In genomic region chr2:181251841-181252240, GRCm38 (mm10) we compare ENCODE assay signal across 17 mouse cellular contexts. TPM values are rescaled to one million over a fixed set of nuclear protein-coding genes. Genes with fewer than 3 reads are reported as not detected.
"Had no signal": no experiment of that assay in that cellular context is flagged by ENCODE, and none has a peak within 500 bp of the region (broad histone marks: within the 10 kb centered on the region; RNA-seq: fewer than 3 reads in every experiment).

No protein-coding gene starts in this region.

- H3K4me3 ChIP-seq: midbrain, embryonic 13.5 days; midbrain, embryonic 15.5 days; neural tube, embryonic 12.5 days had no signal

- H3K27ac ChIP-seq: midbrain, embryonic 13.5 days; midbrain, embryonic 15.5 days; neural tube, embryonic 12.5 days had no signal

- H3K4me1 ChIP-seq: midbrain, embryonic 13.5 days; midbrain, embryonic 15.5 days; neural tube, embryonic 12.5 days had no signal

- DNase-seq: lung, adult 18-20 months; lung, embryonic 14.5 days; lung, postnatal 10 days; lung, postnatal 4 days; right cerebral cortex, postnatal 14 days; thymus, adult 18-20 months; thymus, postnatal 14 days; thymus, postnatal 36 days had no signal

- H3K4me2 ChIP-seq: lung, embryonic 14.5 days; midbrain, embryonic 11.5 days; midbrain, embryonic 13.5 days; midbrain, embryonic 15.5 days; neural tube, embryonic 12.5 days had no signal

- H3K27me3 ChIP-seq: midbrain, embryonic 13.5 days; midbrain, embryonic 15.5 days; neural tube, embryonic 12.5 days had no signal

- H3K9ac ChIP-seq: lung, embryonic 14.5 days; midbrain, embryonic 13.5 days; midbrain, embryonic 15.5 days; neural tube, embryonic 12.5 days had no signal

- H3K9me3 ChIP-seq: midbrain, embryonic 13.5 days; midbrain, embryonic 15.5 days; neural tube, embryonic 12.5 days had no signal

- ATAC-seq: midbrain, embryonic 13.5 days; midbrain, embryonic 15.5 days had no signal

RNA-seq across cellular contexts. Expression of gene Fndc11, which starts 32.0 kb away (rescaled TPM):
- total RNA-seq: megakaryocyte, adult 5-6 weeks; monocyte, adult 5-6 weeks had no signal
- polyA plus RNA-seq: neural tube, embryonic 12.5 days; neural tube, embryonic 14.5 days had no signal

RNA-seq across cellular contexts. Expression of gene Srms, which starts 38.9 kb away (rescaled TPM):
- total RNA-seq: megakaryocyte, adult 5-6 weeks had no signal
- polyA plus RNA-seq: midbrain, embryonic 13.5 days; stomach, embryonic 14.5 days had no signal

RNA-seq across cellular contexts. Expression of gene Ptk6, which starts 49.3 kb away (rescaled TPM):
- total RNA-seq: megakaryocyte, adult 5-6 weeks; midbrain, postnatal 0 days had no signal
- polyA plus RNA-seq: lung, embryonic 14.5 days; midbrain, embryonic 11.5 days; midbrain, embryonic 13.5 days; midbrain, embryonic 15.5 days; midbrain, postnatal 0 days; neural tube, embryonic 12.5 days; neural tube, embryonic 14.5 days; stomach, embryonic 14.5 days had no signal
